Mouse (Mus musculus): ENCODE results near the gene Atp2a1. TPM values are rescaled to one million over a fixed set of nuclear protein-coding genes. Genes with fewer than 3 reads are reported as not detected.
"Not testable (repeated sequence)": the region's sequence is repeated elsewhere in the genome, so short reads cannot be mapped to it uniquely, and the experiment has no call there.

The Atp2a1 gene
- polyA plus RNA-seq, 1 experiment: 144 TPM

GRCm38 (mm10) chr7:126414725-126415124 lies 48.2 kb downstream of the Atp2a1 start, which contains the start of gene Cd19:
Gene Cd19 (minus strand): TSS chr7:126414889.
- Histone ChIP-seq H3K27ac (ENCODE audit: insufficient read depth, low read depth, low read length) (no peak within 1 kb of the TSS), H3K4me1 (ENCODE audit: control insufficient read depth, insufficient read depth, low read length) (no peaks in the 10 kb centered on the region), H3K36me3 (ENCODE audit: control insufficient read depth, insufficient read depth, low read length) (no peaks in the 10 kb centered on the region), H3K27me3 (replicated peaks; ENCODE audit: control insufficient read depth, insufficient read depth, low read length) (no peaks in the 10 kb centered on the region), H3K4me3 (ENCODE audit: insufficient read depth, low read depth, low read length) (no peak within 1 kb of the TSS)
- 82% methylated on average over 6 of the region's 6 CpGs for WGBS
- TF ChIP-seq POLR2A (IDR thresholded peaks at IDR 0.05; ENCODE audit: low read depth, low read length) (no peak), CTCF (conservative IDR thresholded peaks at IDR 0.05; ENCODE audit: insufficient read depth, insufficient read length, low read depth, low read length) (no peak)
- DNase-seq: no peak

- TF ChIP-seq CTCF (conservative IDR thresholded peaks at IDR 0.05; ENCODE audit: insufficient read depth, insufficient read length, low read depth, low read length) (no peak), POLR2A (IDR thresholded peaks at IDR 0.05; ENCODE audit: low read depth, low read length) (no peak)
- H3K27me3 ChIP-seq (replicated peaks; ENCODE audit: control insufficient read depth, insufficient read depth, low read length): no peaks in the 10 kb centered on the region
- no peaks in the 10 kb centered on the region for H3K36me3 ChIP-seq (ENCODE audit: control insufficient read depth, insufficient read depth, low read length)
- WGBS: 89% methylated on average over 4 of the region's 4 CpGs
- H3K4me3 ChIP-seq (ENCODE audit: insufficient read depth, low read depth, low read length): no peak overlapping the region
- no peaks in the 10 kb centered on the region for H3K4me1 ChIP-seq (ENCODE audit: control insufficient read depth, insufficient read depth, low read length)
- H3K27ac ChIP-seq (ENCODE audit: insufficient read depth, low read depth, low read length): no peak overlapping the region
- no peak for DNase-seq
These were observed 51.8 kb downstream of the Atp2a1 start for GRCm38 (mm10) chr7:126411061-126411460.

- H3K4me3 ChIP-seq (ENCODE audit: insufficient read depth, low read depth, low read length): no peak overlapping the region
- H3K36me3 ChIP-seq (ENCODE audit: control insufficient read depth, insufficient read depth, low read length): no peaks in the 10 kb centered on the region
- DNase-seq: no peak
- 73% methylated on average over 2 of the region's 2 CpGs for WGBS
- TF ChIP-seq POLR2A (IDR thresholded peaks at IDR 0.05; ENCODE audit: low read depth, low read length) (no peak), CTCF (conservative IDR thresholded peaks at IDR 0.05; ENCODE audit: insufficient read depth, insufficient read length, low read depth, low read length) (no peak)
- H3K4me1 ChIP-seq (ENCODE audit: control insufficient read depth, insufficient read depth, low read length): no peaks in the 10 kb centered on the region
- no peaks in the 10 kb centered on the region for H3K27me3 ChIP-seq (replicated peaks; ENCODE audit: control insufficient read depth, insufficient read depth, low read length)
- H3K27ac ChIP-seq (ENCODE audit: insufficient read depth, low read depth, low read length): no peak overlapping the region
These were observed 54.2 kb downstream of the Atp2a1 start for GRCm38 (mm10) chr7:126408686-126409085.

- not testable (repeated sequence) for DNase-seq; H3K4me1 ChIP-seq (ENCODE audit: control insufficient read depth, insufficient read depth, low read length); H3K4me3 ChIP-seq (ENCODE audit: insufficient read depth, low read depth, low read length); H3K36me3 ChIP-seq (ENCODE audit: control insufficient read depth, insufficient read depth, low read length); H3K27ac ChIP-seq (ENCODE audit: insufficient read depth, low read depth, low read length); H3K27me3 ChIP-seq (replicated peaks; ENCODE audit: control insufficient read depth, insufficient read depth, low read length)
- 76% methylated on average over 8 of the region's 8 CpGs for WGBS
These were observed 60.4 kb downstream of the Atp2a1 start for GRCm38 (mm10) chr7:126402518-126402917.

- 10% methylated on average over 5 of the region's 5 CpGs for WGBS
- Histone ChIP-seq H3K27ac (ENCODE audit: insufficient read depth, low read depth, low read length) (no peak overlapping the region), H3K4me3 (ENCODE audit: insufficient read depth, low read depth, low read length) (no peak overlapping the region), H3K36me3 (ENCODE audit: control insufficient read depth, insufficient read depth, low read length) (no peaks in the 10 kb centered on the region), H3K4me1 (ENCODE audit: control insufficient read depth, insufficient read depth, low read length) (no peaks in the 10 kb centered on the region; the same call in 1 of the 2 replicates), H3K27me3 (replicated peaks; ENCODE audit: control insufficient read depth, insufficient read depth, low read length) (no peaks in the 10 kb centered on the region)
- TF ChIP-seq POLR2A (IDR thresholded peaks at IDR 0.05; ENCODE audit: low read depth, low read length) (no peak), CTCF (conservative IDR thresholded peaks at IDR 0.05; ENCODE audit: insufficient read depth, insufficient read length, low read depth, low read length) (peak; percentile 85)
- peak; percentile 86 for DNase-seq
These were observed 63.4 kb downstream of the Atp2a1 start for GRCm38 (mm10) chr7:126399548-126399947.

- H3K4me3 ChIP-seq (ENCODE audit: insufficient read depth, low read depth, low read length): no peak overlapping the region
- H3K27me3 ChIP-seq (replicated peaks; ENCODE audit: control insufficient read depth, insufficient read depth, low read length): no peaks in the 10 kb centered on the region
- no peak overlapping the region for H3K27ac ChIP-seq (ENCODE audit: insufficient read depth, low read depth, low read length)
- H3K36me3 ChIP-seq (ENCODE audit: control insufficient read depth, insufficient read depth, low read length): no peaks in the 10 kb centered on the region
- TF ChIP-seq CTCF (conservative IDR thresholded peaks at IDR 0.05; ENCODE audit: insufficient read depth, insufficient read length, low read depth, low read length): no peak
- no peak for TF ChIP-seq POLR2A (IDR thresholded peaks at IDR 0.05; ENCODE audit: low read depth, low read length)
- DNase-seq: no peak
- 92% methylated on average over 4 of the region's 4 CpGs for WGBS
- H3K4me1 ChIP-seq (ENCODE audit: control insufficient read depth, insufficient read depth, low read length): no peaks in the 10 kb centered on the region; the same call in 1 of the 2 replicates
These were observed 65.1 kb downstream of the Atp2a1 start for GRCm38 (mm10) chr7:126397822-126398221.

- Histone ChIP-seq H3K4me3 (ENCODE audit: insufficient read depth, low read depth, low read length) (no peak overlapping the region), H3K36me3 (ENCODE audit: control insufficient read depth, insufficient read depth, low read length) (no peaks in the 10 kb centered on the region), H3K27ac (ENCODE audit: insufficient read depth, low read depth, low read length) (no peak overlapping the region), H3K27me3 (replicated peaks; ENCODE audit: control insufficient read depth, insufficient read depth, low read length) (no peaks in the 10 kb centered on the region), H3K4me1 (ENCODE audit: control insufficient read depth, insufficient read depth, low read length) (no peaks in the 10 kb centered on the region; the same call in 1 of the 2 replicates)
- 59% methylated on average over 6 of the region's 6 CpGs for WGBS
- no peak for TF ChIP-seq POLR2A (IDR thresholded peaks at IDR 0.05; ENCODE audit: low read depth, low read length)
- TF ChIP-seq CTCF (conservative IDR thresholded peaks at IDR 0.05; ENCODE audit: insufficient read depth, insufficient read length, low read depth, low read length): no peak
- DNase-seq: no peak
These were observed 65.7 kb downstream of the Atp2a1 start for GRCm38 (mm10) chr7:126397221-126397620.

All from kidney, adult 2 months (tissue).